Mouse (Mus musculus): ENCODE results near the gene Atp2b4.

DNA sequence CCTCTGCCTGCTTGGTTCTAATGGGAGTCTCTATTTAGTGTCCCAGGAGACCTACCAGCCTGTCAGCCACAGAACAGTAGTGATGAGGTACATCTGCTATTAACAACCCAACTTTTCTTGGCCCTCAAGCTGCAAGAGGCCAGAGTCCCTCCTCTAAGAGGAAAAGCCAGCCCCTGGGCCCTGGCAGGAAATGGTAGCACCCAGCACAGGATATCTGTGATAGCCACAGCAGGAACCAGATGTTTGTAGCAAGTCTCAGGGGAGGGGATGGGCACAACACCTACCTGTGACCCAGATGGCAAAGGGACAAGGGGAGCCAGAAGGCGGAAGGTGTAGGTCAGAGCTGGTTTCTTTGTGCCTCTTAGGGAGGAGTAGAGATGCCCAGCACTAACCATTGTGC, 106.0 kb downstream of the Atp2b4 start:
- TF ChIP-seq CTCF (IDR thresholded peaks at IDR 0.05; ENCODE audit: low read depth), result no peak
- no peak for TF ChIP-seq EP300 (optimal IDR thresholded peaks at IDR 0.05)
